Mouse (Mus musculus): ENCODE measurements around the gene Farp1.
A peak's percentile ranks its signal among the peaks of the same experiment; 100 is the strongest.

Gene Farp1

GRCm38 (mm10) chr14:121231232-121231631, 196.2 kb downstream of the Farp1 start:
- no peak for DNase-seq

- no peak for DNase-seq
Measured at GRCm38 (mm10) chr14:121234741-121235307, 199.8 kb downstream of the Farp1 start.

GRCm38 (mm10) chr14:121236736-121237135, 201.7 kb downstream of the Farp1 start:
- no peak for DNase-seq

- no peak for DNase-seq
Measured at GRCm38 (mm10) chr14:121238727-121239126, 203.7 kb downstream of the Farp1 start.

DNA sequence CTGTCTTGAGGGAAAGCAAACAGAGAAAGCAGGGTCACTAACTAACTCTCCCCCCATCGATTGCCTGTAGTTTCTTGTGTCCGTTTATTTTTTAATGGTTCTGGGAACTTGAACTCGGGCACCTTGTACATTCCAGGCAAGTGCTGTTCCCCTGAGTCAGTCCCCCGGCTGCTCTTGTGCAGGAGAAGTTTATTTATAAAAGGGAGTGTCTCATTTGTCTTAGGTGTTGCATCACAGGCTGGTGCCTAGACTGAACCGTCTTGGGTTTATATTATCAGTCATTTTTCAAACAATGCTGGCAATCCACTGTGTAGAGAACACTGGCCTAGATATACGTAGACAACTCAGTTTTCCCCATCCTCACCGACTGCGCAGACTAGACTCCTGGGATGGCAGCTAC, 204.4 kb downstream of the Farp1 start:
- no peak for DNase-seq

GRCm38 (mm10) chr14:121244104-121244503, 209.1 kb downstream of the Farp1 start:
- DNase-seq, result no peak

GRCm38 (mm10) chr14:121246048-121246731, 211.2 kb downstream of the Farp1 start:
- DNase-seq, result no peak

- DNase-seq, result no peak
Measured at GRCm38 (mm10) chr14:121247287-121247686, 212.3 kb downstream of the Farp1 start.

DNA sequence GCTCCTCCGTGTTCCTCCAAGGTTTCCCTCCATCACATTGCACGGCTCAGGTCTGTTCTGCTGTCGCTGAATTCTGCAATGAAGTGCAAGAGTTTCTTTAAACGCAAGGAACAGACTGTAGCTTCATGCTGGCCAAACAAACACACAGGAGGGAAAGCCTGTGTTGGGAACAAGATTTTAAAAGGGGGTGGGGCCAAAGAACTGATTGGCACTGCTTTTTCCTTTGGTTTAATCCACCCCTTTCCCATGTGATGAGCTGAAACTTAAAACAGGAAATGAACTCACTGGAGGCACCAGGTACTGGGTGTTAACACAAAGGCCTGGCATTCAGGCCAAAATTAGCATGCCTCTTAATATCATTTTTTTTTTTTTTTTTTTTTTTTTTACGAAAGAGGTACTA, 213.3 kb downstream of the Farp1 start:
- no peak for DNase-seq

DNA sequence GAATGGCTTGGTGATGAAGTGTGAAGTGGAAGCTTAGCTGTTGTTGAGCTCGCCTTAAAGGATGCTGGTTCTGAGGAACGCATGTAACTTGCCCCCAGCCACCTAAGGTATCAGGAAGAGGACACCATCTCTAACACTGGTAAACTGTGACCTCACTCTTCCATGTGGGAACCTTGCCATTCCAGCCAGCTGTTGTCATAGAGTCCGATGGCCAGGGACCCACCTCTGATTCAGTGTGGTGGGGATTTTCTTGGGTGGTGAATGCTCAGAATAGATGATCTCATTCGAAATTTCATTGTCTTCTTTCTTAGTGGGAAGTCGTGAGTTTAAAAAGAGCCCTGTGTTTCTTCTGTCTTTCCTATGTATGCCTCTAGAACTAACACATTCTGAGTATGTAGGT, 216.1 kb downstream of the Farp1 start:
- no peak for DNase-seq

DNA sequence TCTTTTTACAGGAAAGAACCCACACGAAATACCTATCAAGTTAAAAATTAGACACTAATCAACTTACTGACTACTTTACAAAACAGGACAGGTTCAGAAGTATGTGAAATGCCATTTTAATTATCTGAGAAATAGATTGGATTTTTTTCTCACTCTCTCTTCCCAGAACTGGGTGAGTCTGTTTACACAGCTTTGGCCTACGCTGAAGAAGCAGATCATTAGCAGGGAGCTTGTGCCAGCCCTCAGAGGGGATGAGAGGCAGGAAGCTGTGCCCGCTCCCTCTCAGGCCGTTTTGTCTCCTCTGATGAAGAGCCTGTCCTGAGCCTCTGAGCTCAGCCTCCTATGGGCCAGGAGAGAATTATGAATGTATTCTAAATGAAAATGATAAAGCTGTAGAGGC, 216.7 kb downstream of the Farp1 start:
- no peak for DNase-seq

- DNase-seq, result no peak
Measured at GRCm38 (mm10) chr14:121252542-121252941, 217.5 kb downstream of the Farp1 start.

DNA sequence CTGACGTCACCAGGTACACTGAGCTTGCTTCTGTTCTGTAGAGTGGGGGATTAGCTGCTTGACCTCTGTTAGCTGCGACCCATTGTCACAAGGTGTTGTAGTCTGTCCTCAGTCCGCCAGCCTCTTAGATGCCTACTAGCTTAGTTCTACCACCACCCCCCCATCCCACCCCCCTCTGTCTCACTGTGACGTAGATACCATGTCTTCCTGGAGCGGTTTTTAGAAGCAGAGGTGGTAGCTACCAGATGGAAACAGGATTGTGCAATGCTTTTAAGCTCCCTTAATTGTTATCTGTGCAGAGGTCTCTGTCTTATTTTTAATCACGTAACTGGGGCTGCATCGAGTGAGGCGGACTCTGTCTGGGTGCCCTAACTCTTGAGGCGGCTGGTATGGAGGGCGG, 219.9 kb downstream of the Farp1 start:
- no peak for DNase-seq

DNA sequence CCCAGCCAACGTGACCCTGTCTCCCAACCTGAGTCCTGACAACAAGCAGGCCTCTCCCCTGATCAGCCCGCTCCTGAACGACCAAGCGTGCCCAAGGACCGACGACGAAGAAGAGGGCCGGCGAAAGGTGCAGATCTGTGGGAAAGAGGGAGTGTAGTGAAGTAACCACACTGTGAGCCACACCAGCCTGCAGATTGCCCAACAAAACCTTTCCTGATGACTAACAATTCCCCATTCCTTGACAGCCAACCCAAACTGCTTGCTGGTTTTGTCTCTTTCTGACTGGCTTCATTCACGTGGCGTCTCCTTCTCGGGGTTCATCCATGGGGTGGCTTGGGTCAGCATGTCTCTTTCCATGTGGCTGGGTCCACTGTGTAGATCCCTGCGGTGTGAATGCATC, 220.5 kb downstream of the Farp1 start:
- DNase-seq, result no peak

DNA sequence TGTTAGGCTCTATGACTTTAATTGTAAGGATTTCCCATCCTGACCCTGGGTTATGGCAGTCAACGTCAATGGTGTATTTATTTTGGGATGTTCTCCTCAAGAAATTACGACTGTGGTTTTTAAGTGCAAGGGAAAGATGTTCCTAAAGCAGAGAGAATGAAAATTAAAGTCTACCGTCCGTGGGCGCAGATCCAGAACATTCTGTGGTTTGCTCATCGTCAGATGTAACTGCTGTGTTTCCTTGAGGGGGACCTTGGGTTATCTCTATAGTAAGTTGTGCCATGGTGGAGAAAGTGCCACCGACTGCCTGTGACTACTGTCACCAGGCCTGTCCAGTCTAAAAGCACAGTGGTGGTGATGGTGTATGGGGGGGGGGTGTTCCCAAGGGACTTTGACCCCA, 221.9 kb downstream of the Farp1 start:
- no peak for DNase-seq

- no peak for DNase-seq
Measured at GRCm38 (mm10) chr14:121259332-121259731, 224.3 kb downstream of the Farp1 start.

- DNase-seq, result peak; percentile 76
Measured at GRCm38 (mm10) chr14:121259789-121260188, 224.8 kb downstream of the Farp1 start.

DNA sequence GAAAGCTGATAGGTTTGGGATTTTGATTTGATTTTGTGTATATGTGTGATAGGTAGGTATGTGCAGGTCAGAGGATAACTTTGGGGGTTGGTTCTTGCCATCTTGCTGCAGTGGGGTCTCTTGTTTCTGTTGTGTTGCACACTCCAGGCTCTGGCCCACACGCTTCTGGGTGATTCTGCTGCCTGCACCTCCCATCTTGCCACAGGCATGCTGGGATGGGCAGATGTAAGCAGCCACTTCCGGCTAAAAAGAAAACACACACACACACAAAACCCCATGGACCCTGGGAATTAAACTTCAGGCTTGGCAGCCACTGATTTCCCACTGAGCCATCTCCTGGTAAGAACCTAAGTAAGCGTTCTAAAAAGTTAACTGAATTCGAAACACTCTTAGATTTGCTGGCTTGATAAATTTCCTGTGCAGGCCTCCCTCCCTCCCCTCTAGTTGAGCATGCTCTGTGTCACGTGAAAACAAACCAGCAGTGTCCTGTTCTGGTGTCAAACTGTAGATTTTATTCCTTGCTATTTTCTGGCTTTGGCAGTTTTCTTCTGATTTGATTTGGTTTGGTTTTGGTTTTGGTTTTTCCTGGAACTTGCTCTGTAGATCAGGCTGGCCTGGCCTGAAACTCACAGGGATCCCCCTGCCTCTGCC, 226.4 kb downstream of the Farp1 start:
- no peak for DNase-seq

GRCm38 (mm10) chr14:121262606-121263005, 227.6 kb downstream of the Farp1 start:
- DNase-seq, result no peak

- no peak for DNase-seq
Measured at GRCm38 (mm10) chr14:121263912-121264311, 228.9 kb downstream of the Farp1 start.

DNA sequence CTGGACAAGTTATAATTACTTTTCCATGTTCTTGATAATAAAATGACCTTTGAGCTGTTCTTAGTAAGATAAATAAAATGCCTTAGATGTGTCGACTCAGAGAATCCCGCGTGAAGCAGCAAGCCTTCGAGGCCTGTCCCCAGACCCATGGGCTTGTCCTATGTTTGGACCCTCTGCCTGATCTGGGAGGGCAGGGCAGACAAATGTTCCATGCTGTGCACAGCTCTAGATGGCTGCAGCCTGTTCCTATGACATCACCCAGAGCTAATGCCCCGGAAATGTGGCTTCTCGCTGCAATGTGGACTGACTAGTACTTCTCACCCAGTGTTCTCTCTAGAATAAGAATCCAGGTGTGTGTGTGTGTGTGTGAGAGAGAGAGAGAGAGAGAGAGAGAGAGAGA, 229.5 kb downstream of the Farp1 start:
- DNase-seq, result no peak

DNA sequence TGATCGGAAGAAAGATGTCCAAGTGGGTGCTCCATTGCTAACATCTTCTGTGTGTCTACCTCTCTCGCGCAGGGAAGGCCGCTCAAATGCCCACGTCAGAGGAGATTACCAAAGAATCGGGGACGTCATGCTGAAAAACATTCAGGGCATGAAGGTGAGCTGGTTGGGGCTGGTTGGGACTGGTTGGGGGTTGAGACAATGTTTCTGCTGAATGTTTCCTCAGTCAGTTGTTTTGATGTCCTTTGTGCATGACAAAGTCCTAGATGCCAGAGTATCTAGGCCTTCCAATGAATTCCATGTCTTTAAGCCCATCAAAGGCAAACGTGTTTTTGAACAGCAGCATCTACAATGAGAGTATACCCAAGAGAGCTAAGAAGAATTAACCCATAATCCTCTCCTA, 232.8 kb downstream of the Farp1 start:
- no peak for DNase-seq

DNA sequence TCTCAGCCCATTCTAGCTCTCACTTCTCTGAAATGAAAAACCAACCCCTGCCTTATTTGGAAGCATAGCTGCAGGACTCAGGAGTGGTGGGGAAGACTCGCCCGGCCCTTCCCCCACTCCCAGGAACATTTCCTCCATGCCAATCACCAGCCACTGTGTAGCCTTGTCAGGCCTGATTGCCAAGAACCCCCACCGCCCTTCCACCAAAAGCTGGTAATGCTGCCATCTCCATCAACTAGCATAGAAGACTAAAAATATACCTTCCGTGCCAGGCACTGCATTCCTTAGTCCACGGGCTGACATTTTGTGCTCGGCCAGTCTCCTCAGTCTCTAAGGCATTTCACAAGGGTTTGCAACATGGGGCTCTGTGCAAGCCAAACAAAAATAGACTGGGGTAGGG, 235.5 kb downstream of the Farp1 start:
- DNase-seq, result no peak

DNA sequence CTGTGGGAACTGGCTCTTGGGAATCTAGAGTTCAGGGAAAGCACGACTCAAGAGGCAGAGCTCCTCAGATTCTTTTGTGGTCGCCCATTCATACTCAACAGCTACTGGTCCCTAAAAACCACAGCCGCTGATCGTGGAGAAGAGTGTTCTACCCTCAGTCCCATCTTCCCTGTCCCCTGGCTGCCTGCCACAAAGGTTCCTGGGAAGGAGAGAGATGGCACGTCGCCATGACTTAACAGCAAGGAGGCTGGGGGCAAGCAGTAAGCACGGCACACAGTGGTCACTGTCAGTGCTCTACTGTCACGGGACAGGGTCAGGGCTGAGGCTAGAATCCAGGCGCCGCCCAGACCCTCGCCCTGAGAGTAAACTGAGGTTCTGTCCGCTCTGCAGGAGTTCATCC, 240.0 kb downstream of the Farp1 start:
- peak; percentile 42 for DNase-seq

- DNase-seq, result no peak
Measured at GRCm38 (mm10) chr14:121276016-121276415, 241.0 kb downstream of the Farp1 start.

Measured in kidney, postnatal 10 days (tissue).